Mouse (Mus musculus): ENCODE measurements around the gene Gja10. TPM values are rescaled to one million over a fixed set of nuclear protein-coding genes. Genes with fewer than 3 reads are reported as not detected.

Gja10 gene
- total and polyA plus RNA-seq, 3 experiments, result 0.13 TPM; not detected in 2

- TF ChIP-seq POLR2A (IDR thresholded peaks at IDR 0.05; ENCODE audit: low read depth, low read length), result peak; percentile 94
- no peak for TF ChIP-seq USF1 (IDR thresholded peaks at IDR 0.05; ENCODE audit: low read depth, low read length)
- peak; percentile 58 for TF ChIP-seq ETS1 (conservative IDR thresholded peaks at IDR 0.05; ENCODE audit: low read depth, low read length)
- TF ChIP-seq CTCF (conservative IDR thresholded peaks at IDR 0.05 in 1 of 2, IDR thresholded peaks at IDR 0.05 in 1 of 2; ENCODE audit: low read depth in 2 of 2, low read length in 2 of 2), result no peak
- peak; percentile 77 for TF ChIP-seq CHD2 (IDR thresholded peaks at IDR 0.05; ENCODE audit: low read length)
Observed at GRCm38 (mm10) chr4:32615034-32615881, 12.7 kb upstream of the Gja10 start, which contains the start of gene Casp8ap2 (continued).

DNA sequence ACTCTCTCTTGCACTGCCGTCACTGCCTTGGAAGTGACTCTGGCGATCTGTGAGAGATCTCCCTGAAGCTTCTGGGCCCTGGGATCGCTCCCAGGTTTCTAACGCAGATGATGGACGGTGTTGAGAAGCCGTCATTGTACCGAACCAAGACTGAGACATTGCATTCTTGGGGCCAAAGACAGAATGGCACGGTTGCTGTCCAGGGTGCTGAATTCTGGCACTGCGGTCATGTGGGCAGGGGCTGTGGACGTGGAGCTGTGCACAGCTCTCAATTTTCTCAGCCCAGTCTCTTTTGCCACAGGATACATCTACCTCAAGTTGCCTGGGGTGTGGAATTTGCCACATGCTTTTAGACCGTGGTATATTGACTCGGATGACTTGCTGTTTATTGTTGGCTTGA lies 1.4 kb downstream of the Gja10 start:
- Histone ChIP-seq H3K9ac (ENCODE audit: insufficient read depth, low read depth) (no peak overlapping the region), H3K9me3 (replicated peaks; ENCODE audit: low read length) (no peaks in the 10 kb centered on the region), H3K27me3 (replicated peaks) (peaks cover 34% of the 10 kb centered on the region), H3K36me3 (replicated peaks in 1 of 2; ENCODE audit: control insufficient read depth in 1 of 2, insufficient read depth in 1 of 2, low read length in 1 of 2) (no peaks in the 10 kb centered on the region), H3K79me2 (replicated peaks; ENCODE audit: control insufficient read depth, extremely low read depth, insufficient read depth, poor library complexity, severe bottlenecking) (no peaks in the 10 kb centered on the region), H3K4me1 (ENCODE audit: control insufficient read depth in 1 of 2, insufficient read depth in 2 of 2) (no peaks in the 10 kb centered on the region), H3K4me3 (replicated peaks in 1 of 3; ENCODE audit: low read depth in 2 of 3, low read length in 2 of 3, poor library complexity in 1 of 3) (no peak overlapping the region), H3K4me2 (ENCODE audit: insufficient read depth, low read depth, poor library complexity, severe bottlenecking) (no peak overlapping the region), H3K27ac (ENCODE audit: insufficient read depth, low read depth) (no peak overlapping the region)
- TF ChIP-seq MXI1 (IDR thresholded peaks at IDR 0.05; ENCODE audit: low read depth, low read length) (peak; percentile 51; the same call in 1 of the 2 replicates), TBP (conservative IDR thresholded peaks at IDR 0.05; ENCODE audit: low read depth, low read length) (no peak), ZMIZ1 (IDR thresholded peaks at IDR 0.05; ENCODE audit: low read depth, low read length) (no peak), CTCF (conservative IDR thresholded peaks at IDR 0.05 in 1 of 2, IDR thresholded peaks at IDR 0.05 in 1 of 2; ENCODE audit: low read depth in 2 of 2, low read length in 2 of 2) (no peak), USF2 (conservative IDR thresholded peaks at IDR 0.05; ENCODE audit: low read depth, low read length) (peak; percentile 17; the same call in 1 of the 2 replicates), SIN3A (IDR thresholded peaks at IDR 0.05; ENCODE audit: low read length) (0 out of 2 replicates have a peak, but pooled peaks have one; percentile 39)
- dilution Hi-C loops (cut with MboI; ENCODE audit: extremely low pct_ligation_motif_present, extremely low pct_unique_long_range_greater_than_20kb, low sequenced_read_pairs) (no loop called here), in situ Hi-C loops (cut with MboI; ENCODE audit: low pct_ligation_motif_present, low pct_unique_long_range_greater_than_20kb, low sequenced_read_pairs) (loop anchor here (25.0 kb wide), 1 partner anchor 386 kb away; the partner anchor contains the start of gene Rragd)
- DNase-seq (ENCODE audit: extremely low read depth), result peak; percentile 47

DNA sequence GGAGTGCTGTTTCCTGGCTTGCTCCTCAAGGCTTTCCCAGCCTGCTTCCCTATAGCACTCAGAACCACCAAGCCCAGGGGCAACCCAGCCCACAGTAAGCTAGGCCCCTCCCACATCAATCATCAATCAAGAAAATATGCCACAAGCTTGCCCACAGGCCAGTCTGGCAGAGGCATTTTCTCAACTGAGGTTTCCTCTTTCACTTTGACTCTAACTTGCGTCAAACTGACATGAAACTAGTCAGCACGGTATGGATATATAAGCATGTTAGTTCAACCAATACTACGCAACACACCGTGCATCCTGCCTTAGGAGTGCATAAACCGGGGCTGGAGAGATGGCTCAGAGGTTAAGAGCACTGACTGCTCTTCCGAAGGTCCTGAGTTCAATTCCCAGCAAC lies 14.3 kb downstream of the Gja10 start:
- DNase-seq (ENCODE audit: extremely low read depth), result peak; percentile 78
- Histone ChIP-seq H3K27ac (ENCODE audit: insufficient read depth, low read depth) (no peak overlapping the region), H3K36me3 (replicated peaks in 1 of 2; ENCODE audit: control insufficient read depth in 1 of 2, insufficient read depth in 1 of 2, low read length in 1 of 2) (no peaks in the 10 kb centered on the region), H3K9ac (ENCODE audit: insufficient read depth, low read depth) (no peak overlapping the region), H3K9me3 (replicated peaks; ENCODE audit: low read length) (no peaks in the 10 kb centered on the region), H3K4me2 (ENCODE audit: insufficient read depth, low read depth, poor library complexity, severe bottlenecking) (peak overlapping the region; percentile 62), H3K79me2 (replicated peaks; ENCODE audit: control insufficient read depth, extremely low read depth, insufficient read depth, poor library complexity, severe bottlenecking) (no peaks in the 10 kb centered on the region), H3K27me3 (replicated peaks) (no peaks in the 10 kb centered on the region), H3K4me1 (ENCODE audit: control insufficient read depth in 1 of 2, insufficient read depth in 2 of 2) (peaks cover 8 to 17% of the 10 kb centered on the region in 2 experiments), H3K4me3 (replicated peaks in 1 of 3; ENCODE audit: low read depth in 2 of 3, low read length in 2 of 3, poor library complexity in 1 of 3) (peak overlapping the region in 1 of 3 experiments; percentile 5)
- in situ Hi-C loops (cut with MboI; ENCODE audit: low pct_ligation_motif_present, low pct_unique_long_range_greater_than_20kb, low sequenced_read_pairs), result loop anchor here (10.0 kb wide), 1 partner anchor 527 kb away; no protein-coding TSS in a partner anchor
- TF ChIP-seq IRF4 (IDR thresholded peaks at IDR 0.05; ENCODE audit: low read depth, low read length) (peak; percentile 92), TBP (conservative IDR thresholded peaks at IDR 0.05; ENCODE audit: low read depth, low read length) (peak; percentile 98), SIN3A (IDR thresholded peaks at IDR 0.05; ENCODE audit: low read length) (no peak), EP300 (IDR thresholded peaks at IDR 0.05; ENCODE audit: low read length) (peak; percentile 74), ETS1 (conservative IDR thresholded peaks at IDR 0.05; ENCODE audit: low read depth, low read length) (peak; percentile 18), JUN (IDR thresholded peaks at IDR 0.05; ENCODE audit: insufficient read depth, low read depth, low read length) (peak; percentile 54; the same call in 1 of the 2 replicates)
- dilution Hi-C loops (cut with MboI; ENCODE audit: extremely low pct_ligation_motif_present, extremely low pct_unique_long_range_greater_than_20kb, low sequenced_read_pairs), result no loop called here
